In genomic region chr5:118291453-118291852, GRCm38 (mm10) we compare ENCODE assay signal across 18 mouse cellular contexts. TPM values are rescaled to one million over a fixed set of nuclear protein-coding genes. Genes with fewer than 3 reads are reported as not detected.
DNase-seq lines count a peak whose midpoint lies in the region; ATAC-seq and TF ChIP-seq lines count a peak whose summit lies in the region.
"Had no signal": no experiment of that assay in that cellular context is flagged by ENCODE, and none has a peak within 500 bp of the region (broad histone marks: within the 10 kb centered on the region; RNA-seq: fewer than 3 reads in every experiment).

No protein-coding gene starts in this region.

- peak overlapping the region; percentile 29; the same call in 1 of the 2 replicates for H3K27ac ChIP-seq in limb, embryonic 12.5 days
- H3K27ac ChIP-seq in limb, embryonic 10.5 days = no peak overlapping the region
- H3K27ac ChIP-seq in MEL (ENCODE audit: control insufficient read depth, low read depth, low read length) = no peak overlapping the region
- H3K27ac ChIP-seq: forebrain, embryonic 10.5 days; hindbrain, embryonic 12.5 days; stomach, embryonic 15.5 days had no signal

- no peak overlapping the region for H3K9ac ChIP-seq in limb, embryonic 12.5 days (replicated peaks)
- no peak overlapping the region for H3K9ac ChIP-seq in MEL (ENCODE audit: control insufficient read depth, low read depth, low read length, poor library complexity, severe bottlenecking)
- H3K9ac ChIP-seq: forebrain, postnatal 0 days; heart, embryonic 12.5 days; hindbrain, embryonic 12.5 days; stomach, embryonic 15.5 days had no signal

- no peaks in the 10 kb centered on the region for H3K27me3 ChIP-seq in limb, embryonic 12.5 days
- H3K27me3 ChIP-seq in limb, embryonic 10.5 days (ENCODE audit: low read depth, poor library complexity, severe bottlenecking) = no peaks in the 10 kb centered on the region
- H3K27me3 ChIP-seq in MEL (ENCODE audit: control insufficient read depth in 1 of 2, insufficient read depth in 2 of 2, low read length in 2 of 2) = no peaks in the 10 kb centered on the region
- H3K27me3 ChIP-seq: heart, embryonic 12.5 days; hindbrain, embryonic 12.5 days; stomach, embryonic 15.5 days had no signal

- no peaks in the 10 kb centered on the region for H3K36me3 ChIP-seq in limb, embryonic 12.5 days
- no peaks in the 10 kb centered on the region for H3K36me3 ChIP-seq in limb, embryonic 10.5 days
- no peaks in the 10 kb centered on the region for H3K36me3 ChIP-seq in MEL (ENCODE audit: control insufficient read depth in 1 of 2, insufficient read depth in 2 of 2, low read length in 2 of 2)
- H3K36me3 ChIP-seq: forebrain, embryonic 10.5 days; heart, embryonic 12.5 days; hindbrain, embryonic 12.5 days; stomach, embryonic 15.5 days had no signal

- no peak for ATAC-seq in limb, embryonic 12.5 days (ENCODE audit: insufficient number of reproducible peaks, insufficient read depth, low FRiP score, low TSS enrichment, low read depth)
- ATAC-seq: forebrain, postnatal 0 days had no signal

- no peak overlapping the region for H3K4me2 ChIP-seq in limb, embryonic 12.5 days
- H3K4me2 ChIP-seq: heart, embryonic 12.5 days; hindbrain, embryonic 12.5 days; stomach, embryonic 15.5 days had no signal

- H3K4me3 ChIP-seq in limb, embryonic 12.5 days (replicated peaks) = no peak overlapping the region
- no peak overlapping the region for H3K4me3 ChIP-seq in limb, embryonic 10.5 days
- H3K4me3 ChIP-seq in MEL (ENCODE audit: control insufficient read depth in 1 of 2, insufficient read depth in 1 of 2, low read depth in 2 of 2, low read length in 2 of 2) = no peak overlapping the region
- H3K4me3 ChIP-seq: forebrain, embryonic 10.5 days; heart, embryonic 12.5 days; hindbrain, embryonic 12.5 days; myocyte; stomach, embryonic 15.5 days had no signal

- TF ChIP-seq POLR2A in MEL (IDR thresholded peaks at IDR 0.05; ENCODE audit: control insufficient read depth in 1 of 2, insufficient read depth in 1 of 2, low read depth in 1 of 2, low read length in 2 of 2, poor library complexity in 1 of 2) = no peak

- H3K9me3 ChIP-seq in limb, embryonic 12.5 days = no peaks in the 10 kb centered on the region
- H3K9me3 ChIP-seq in limb, embryonic 10.5 days (replicated peaks) = no peaks in the 10 kb centered on the region
- H3K9me3 ChIP-seq in MEL (replicated peaks; ENCODE audit: insufficient read depth, low read length) = no peaks in the 10 kb centered on the region
- H3K9me3 ChIP-seq: forebrain, embryonic 10.5 days; heart, embryonic 12.5 days; hindbrain, embryonic 12.5 days; stomach, embryonic 15.5 days had no signal

- peak; percentile 20 to 33 (median 22); a peak in 3 of 6 replicates for TF ChIP-seq CTCF in MEL (IDR thresholded peaks at IDR 0.05 in 2 of 3, conservative IDR thresholded peaks at IDR 0.05 in 1 of 3; ENCODE audit: control insufficient read depth in 1 of 3, insufficient read depth in 1 of 3, low read depth in 2 of 3, low read length in 3 of 3, poor library complexity in 1 of 3, severe bottlenecking in 1 of 3)

- no peak for DNase-seq in limb, embryonic 10.5 days (ENCODE audit: low spot score)
- peak; percentile 26 for DNase-seq in thymus, postnatal 4 days
- no peak for DNase-seq in thymus, postnatal 14 days
- no peak for DNase-seq in MEL (ENCODE audit: low read depth, low spot score)
- no peak for DNase-seq in cerebellum, postnatal 36 days
- no peak for DNase-seq in heart, adult 11 months
- DNase-seq: adrenal gland, adult 8-10 months; cerebellum, postnatal 14 days; forebrain, postnatal 0 days; heart, postnatal 14 days; kidney, postnatal 10 days; midbrain, embryonic 14.5 days had no signal

- no peak for TF ChIP-seq EP300 in MEL (IDR thresholded peaks at IDR 0.05; ENCODE audit: low read depth in 1 of 2, low read length in 2 of 2)

- no peaks in the 10 kb centered on the region for H3K79me2 ChIP-seq in MEL (ENCODE audit: control insufficient read depth, insufficient read depth, low read length, poor library complexity)

- TF ChIP-seq RAD21 in MEL (IDR thresholded peaks at IDR 0.05; ENCODE audit: low read depth, low read length) = peak; percentile 11

- 84% methylated on average over 4 of the region's 4 CpGs for WGBS in limb, embryonic 12.5 days
- WGBS in limb, embryonic 10.5 days = 90% methylated on average over 4 of the region's 4 CpGs

- H3K4me1 ChIP-seq in limb, embryonic 12.5 days (replicated peaks) = peaks cover 44% of the 10 kb centered on the region
- peaks cover 36% of the 10 kb centered on the region for H3K4me1 ChIP-seq in limb, embryonic 10.5 days
- H3K4me1 ChIP-seq in MEL (ENCODE audit: control insufficient read depth in 1 of 2, insufficient read depth in 2 of 2, low read length in 2 of 2) = no peaks in the 10 kb centered on the region

TF ChIP-seq in MEL, 35 proteins besides CTCF, POLR2A, EP300 and RAD21:
- no peak for TF ChIP-seq MAX (IDR thresholded peaks at IDR 0.05; ENCODE audit: low read length)
- TF ChIP-seq SMC3 (IDR thresholded peaks at IDR 0.05; ENCODE audit: low read depth, low read length) = peak; percentile 27; the same call in 1 of the 2 replicates

RNA-seq across cellular contexts. Expression of gene 2410131K14Rik, which starts 46.4 kb away (rescaled TPM):
- 12.3 and 12.8 TPM in 2 replicates for polyA plus RNA-seq in limb, embryonic 12.5 days (2016; fragmentation: Nextera tagmentation; extraction: Ambion mirVana)
- 13.7 and 14.3 TPM in 2 replicates for polyA plus RNA-seq in limb, embryonic 10.5 days (2016; fragmentation: Nextera tagmentation; extraction: Ambion mirVana)
- total RNA-seq in MEL (2012; rRNA removed) = 4.0 TPM in 2 replicates
- polyA plus RNA-seq in MEL (2012; ENCODE audit: insufficient read depth in 1 of 2, insufficient read length in 2 of 2, low read depth in 1 of 2, low replicate concordance in 2 of 2, missing spikeins in 1 of 2) = 1 to 10 TPM in 1 of 2 experiments, not detected in 1; 4.3 TPM

RNA-seq across cellular contexts. Expression of gene Rnft2, which starts 46.5 kb away (rescaled TPM):
- 3.6 and 6.8 TPM in 2 replicates for polyA plus RNA-seq in limb, embryonic 12.5 days (2016; fragmentation: Nextera tagmentation; extraction: Ambion mirVana)
- 4.9 and 5.5 TPM in 2 replicates for polyA plus RNA-seq in limb, embryonic 10.5 days (2016; fragmentation: Nextera tagmentation; extraction: Ambion mirVana)
- total RNA-seq in MEL (2012; rRNA removed) = 0.29 and 0.42 TPM in 2 replicates
- polyA plus RNA-seq in MEL (2012; ENCODE audit: insufficient read depth in 1 of 2, insufficient read length in 2 of 2, low read depth in 1 of 2, low replicate concordance in 2 of 2, missing spikeins in 1 of 2) = under 1 TPM in 1 of 2 experiments, not detected in 1; 0.71 TPM
